Mouse (Mus musculus) v-Abl transformed pro-B cells (cell line): ENCODE measurements around the gene Spc24.

ENCODE experiments used
- in situ Hi-C, 2 experiments: fragments of 400-800 bp; cut with MboI; formaldehyde crosslinking; loops; one replicate each; pipeline ENCODE4 v1.15.1; 2025; ENCODE audit not compliant: unreplicated experiment in 2 of 2

Spc24 gene

DNA sequence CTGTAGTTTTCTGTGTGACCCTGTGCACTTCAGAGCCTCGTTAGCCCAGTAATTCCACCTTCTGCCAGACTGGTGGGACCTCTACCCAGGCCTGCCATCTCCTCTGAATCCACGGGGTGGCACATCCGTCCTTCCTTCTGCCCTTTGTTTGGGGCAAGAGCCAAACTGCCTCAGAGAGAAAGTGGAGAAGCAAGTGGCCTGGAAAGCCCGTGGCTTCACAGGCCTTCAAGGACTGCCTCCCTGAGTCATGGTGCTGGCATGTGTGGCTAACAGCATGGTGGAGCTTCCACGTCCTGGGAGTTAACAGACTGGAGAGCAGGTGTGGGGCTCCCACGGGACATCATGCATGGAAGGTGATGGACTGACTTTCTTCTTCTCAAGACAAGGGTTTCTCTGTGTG is 8.8 kb downstream of the Spc24 start:
- in situ Hi-C loops = no loop called here

DNA sequence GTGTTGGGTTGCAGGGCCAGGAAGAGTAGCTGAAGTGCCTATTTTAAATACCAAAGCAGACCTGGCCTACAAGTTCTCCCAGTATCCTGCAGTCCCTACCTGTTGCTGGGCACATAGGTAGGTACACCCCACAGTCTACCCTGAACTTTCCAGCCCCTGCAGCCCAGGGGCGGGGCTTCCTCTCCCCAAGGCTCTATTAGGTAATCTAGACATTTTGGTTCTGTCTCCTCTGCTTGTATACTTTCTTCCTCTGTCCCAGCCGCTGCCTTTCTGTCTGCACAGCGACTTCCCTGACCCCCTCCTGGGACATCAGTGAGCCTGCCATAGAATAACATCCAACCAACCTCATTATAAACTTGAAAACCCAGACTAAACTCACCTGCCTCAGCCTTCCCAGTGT is 9.7 kb downstream of the Spc24 start:
- in situ Hi-C loops = no loop called here

DNA sequence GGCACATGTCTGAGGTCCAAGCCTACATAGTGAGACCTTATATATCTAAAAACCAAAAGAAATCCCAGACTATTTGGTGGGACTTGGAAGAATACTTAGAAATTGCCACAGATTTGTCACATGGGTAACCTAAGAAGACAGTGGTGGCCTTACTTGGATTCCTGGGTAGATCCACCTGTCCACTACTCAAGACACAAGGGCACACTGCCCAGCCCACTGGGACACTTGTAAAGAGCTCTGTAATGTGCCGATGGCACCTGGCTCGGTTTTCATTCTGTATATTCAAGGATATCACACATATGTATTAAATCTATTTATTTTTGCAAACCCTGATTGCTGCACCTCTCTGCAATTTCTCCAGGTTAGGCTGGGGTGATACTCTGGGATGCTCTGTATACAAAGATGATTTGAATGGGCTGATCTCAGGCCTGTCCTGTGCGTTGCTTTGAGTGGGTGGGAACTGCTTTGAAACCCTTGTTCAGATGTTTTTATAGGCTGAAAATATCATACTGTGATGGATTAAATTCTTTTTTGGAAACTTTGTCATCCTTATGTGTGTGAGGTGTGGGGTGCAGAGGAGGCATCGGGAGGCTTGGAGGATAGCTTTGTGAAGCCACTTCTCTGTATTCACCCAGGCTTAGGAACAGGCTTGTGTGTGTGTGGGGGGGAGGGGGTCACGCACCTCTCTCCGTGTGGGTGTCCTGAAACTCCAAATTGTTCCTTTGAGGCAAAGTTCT is 10.6 kb downstream of the Spc24 start:
- in situ Hi-C loops = no loop called here

DNA sequence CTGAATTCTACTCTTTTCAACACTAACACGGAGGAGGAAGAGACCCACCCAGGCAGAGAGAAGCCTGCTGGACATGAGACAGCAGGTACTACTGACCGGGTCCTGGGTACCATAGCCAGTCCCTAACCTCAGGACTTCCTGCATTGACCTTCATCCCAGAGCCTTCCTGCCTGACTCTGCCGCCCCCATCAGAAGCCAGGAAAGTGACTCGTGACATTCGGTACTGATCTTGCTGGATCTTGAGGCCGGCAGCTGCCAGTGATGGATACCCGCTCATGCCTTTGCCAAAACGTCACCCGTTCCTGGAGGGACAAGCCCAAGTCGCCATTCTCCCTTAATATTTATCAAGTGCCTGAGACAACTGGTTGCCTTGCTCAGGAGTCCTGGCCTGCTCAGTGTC is 11.6 kb downstream of the Spc24 start:
- in situ Hi-C loops = no loop called here

DNA sequence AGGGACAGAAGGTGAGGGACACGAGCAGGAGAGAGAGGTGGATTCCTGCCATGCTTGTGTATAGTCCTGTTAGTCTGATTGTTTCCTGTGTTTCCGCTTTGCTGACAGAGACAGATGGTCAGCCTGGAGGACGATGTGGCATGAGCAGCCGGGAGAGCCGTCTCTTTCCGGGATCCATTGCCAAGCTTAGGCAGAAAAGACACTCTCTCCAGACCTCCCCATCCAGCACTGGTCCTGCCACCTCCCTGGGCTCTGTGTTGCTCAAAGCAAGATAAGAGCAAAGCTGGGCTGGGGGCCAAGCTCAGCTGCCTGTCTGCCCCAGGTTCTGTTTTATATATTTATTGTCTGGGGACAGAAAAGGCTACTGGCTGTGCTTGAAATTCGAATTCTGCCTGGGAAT is 12.1 kb downstream of the Spc24 start:
- in situ Hi-C loops = no loop called here

DNA sequence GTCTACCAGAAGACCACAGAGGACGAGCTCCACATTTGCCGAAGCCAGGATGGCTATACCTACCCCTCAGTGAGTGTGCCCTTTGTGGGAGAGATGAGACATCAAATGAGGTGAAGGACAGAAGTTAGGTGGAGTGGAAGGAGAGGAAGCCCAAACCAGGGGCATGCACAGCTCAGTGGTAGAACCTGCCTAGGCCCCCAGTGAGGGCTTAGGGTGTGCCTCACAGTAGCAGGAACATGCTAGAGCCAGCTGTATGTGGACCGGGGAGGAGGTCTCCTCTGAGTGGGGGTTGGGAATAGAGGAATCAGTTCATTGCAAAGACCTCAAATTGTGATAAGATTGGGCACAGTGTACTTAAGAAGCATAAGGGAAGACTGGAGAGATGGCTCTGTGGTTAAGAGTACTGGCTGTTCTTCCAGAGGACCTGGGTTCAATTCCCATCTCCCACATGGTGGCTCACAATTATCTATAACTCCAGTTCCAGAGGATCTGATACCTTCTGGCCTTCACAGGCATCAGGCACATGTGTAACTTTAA is 12.8 kb downstream of the Spc24 start:
- in situ Hi-C loops = no loop called here

DNA sequence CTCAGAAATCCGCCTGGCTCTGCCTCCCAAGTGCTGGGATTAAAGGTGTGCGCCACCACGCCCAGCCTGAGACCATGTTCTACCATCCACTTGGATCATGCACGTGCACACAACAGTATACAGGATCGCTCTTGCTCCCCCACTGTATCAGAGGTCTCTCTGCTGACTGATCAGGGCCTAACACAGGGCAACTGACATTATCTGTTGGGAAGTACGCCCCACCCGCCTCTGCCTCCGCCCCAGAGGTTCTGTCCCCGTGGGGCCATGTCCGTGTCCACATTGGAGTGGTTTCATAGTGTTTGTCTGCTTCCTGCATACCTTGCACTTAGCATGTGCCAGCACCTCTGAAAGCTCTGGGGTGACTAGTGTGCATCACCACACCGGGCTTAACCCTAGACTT is 18.6 kb downstream of the Spc24 start:
- in situ Hi-C loops = no loop called here

DNA sequence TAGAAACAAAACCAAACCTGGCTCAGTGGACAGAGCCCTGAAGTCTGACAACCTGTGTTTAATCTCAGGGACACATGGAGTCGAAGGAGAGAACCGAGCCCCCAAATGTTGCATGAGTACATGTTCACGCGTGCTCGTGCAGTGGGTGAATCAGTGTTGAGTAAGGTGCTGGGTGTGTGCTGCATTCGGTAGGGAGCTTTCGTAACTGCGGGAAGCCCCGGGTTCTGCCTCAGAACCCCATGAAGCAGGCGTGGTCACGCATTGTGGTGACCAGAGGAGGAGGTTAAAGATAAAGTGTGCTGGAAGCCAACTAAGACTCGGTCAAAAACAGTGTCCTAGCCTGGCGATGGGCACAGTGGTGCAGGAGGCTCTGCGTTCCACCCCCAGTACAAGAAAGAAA is 19.7 kb downstream of the Spc24 start:
- in situ Hi-C loops = no loop called here

DNA sequence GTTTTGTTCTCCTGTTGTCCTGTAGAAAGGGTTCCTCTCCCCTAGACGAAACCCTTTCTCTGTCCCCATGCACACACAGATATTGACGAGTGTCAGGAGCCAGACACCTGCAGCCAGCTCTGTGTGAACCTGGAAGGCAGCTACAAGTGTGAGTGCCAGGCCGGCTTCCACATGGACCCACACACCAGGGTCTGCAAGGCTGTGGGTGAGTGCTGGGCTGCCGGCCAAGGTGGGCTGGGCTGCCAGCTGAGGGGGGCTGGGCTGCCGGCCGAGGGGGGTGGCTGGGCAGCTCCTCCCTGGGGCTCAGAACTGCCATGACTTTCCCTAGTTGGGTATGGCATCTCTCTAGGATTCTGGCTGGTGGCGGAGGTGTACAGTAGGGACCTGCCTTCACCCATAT is 21.3 kb downstream of the Spc24 start:
- in situ Hi-C loops = no loop called here

DNA sequence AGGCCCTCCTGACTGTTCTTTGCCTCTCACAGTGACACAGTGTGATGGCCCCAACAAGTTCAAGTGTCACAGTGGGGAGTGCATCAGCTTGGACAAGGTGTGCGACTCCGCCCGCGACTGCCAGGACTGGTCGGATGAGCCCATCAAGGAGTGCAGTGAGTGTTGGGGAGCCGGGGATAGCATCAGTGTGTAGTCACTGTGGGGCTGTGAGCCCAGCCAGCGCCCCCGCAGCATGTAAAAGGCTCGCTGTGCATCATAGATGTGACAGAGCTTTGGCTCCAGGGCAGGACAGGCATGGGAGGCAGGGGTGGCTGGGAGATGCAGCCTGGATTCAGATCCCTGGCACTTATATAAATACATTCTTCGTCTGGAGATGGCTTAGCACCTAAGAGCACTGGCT is 22.9 kb downstream of the Spc24 start:
- in situ Hi-C loops = no loop called here

DNA sequence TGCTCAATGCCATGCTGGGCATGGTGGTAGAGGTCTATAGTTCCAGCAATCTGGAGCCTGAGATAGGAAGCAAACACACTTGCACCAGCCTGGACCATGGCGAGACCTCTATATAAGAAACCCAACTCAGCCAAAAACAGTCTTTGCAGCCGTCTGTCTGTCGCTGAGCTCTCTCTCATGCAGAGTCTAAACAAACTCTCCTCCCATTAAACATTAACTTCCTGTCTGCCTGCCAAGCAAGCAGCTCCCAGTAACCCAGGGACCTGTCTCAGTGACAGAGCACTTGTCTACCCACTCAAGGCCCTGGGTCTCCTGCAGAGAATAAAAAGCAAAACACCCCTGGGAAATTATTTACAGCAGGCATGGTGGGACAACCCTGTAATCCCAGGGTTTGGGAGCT is 23.5 kb downstream of the Spc24 start:
- in situ Hi-C loops = no loop called here

DNA sequence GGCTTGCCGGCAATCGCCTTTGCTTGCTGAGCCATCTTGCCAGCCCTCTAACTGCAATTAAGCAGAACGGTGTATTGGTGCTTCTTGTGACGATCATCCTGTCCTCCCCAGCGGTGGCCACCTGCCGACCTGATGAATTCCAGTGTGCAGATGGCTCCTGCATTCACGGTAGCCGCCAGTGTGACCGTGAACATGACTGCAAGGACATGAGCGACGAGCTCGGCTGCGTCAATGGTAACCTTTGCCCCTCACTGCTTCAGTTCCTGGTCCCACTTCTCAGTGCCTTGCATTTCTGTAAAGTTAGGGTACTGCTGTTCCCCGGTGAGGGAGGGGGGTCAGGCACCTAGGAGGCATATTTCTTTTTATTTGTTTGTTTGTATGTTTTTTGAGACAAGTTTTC is 25.0 kb downstream of the Spc24 start:
- in situ Hi-C loops = no loop called here

DNA sequence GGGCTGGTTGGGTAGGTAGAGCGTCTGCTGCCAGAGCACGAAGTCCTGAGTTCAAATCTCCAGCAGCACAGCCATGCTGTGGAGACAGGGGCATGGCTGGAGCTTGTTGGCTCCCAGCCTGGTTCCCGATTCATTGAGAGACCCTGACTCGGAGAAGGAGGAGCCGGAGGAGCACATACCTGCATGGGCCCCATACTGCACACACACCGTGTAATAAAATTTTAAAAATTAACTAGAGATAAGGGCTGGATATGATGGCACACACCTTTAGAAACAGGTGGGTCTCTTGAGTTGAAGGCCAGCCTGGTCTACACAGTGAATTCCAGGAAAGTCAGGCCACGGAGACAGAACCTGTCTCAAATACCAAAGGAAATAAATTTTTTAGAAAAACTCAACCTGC is 26.1 kb downstream of the Spc24 start:
- in situ Hi-C loops = no loop called here

DNA sequence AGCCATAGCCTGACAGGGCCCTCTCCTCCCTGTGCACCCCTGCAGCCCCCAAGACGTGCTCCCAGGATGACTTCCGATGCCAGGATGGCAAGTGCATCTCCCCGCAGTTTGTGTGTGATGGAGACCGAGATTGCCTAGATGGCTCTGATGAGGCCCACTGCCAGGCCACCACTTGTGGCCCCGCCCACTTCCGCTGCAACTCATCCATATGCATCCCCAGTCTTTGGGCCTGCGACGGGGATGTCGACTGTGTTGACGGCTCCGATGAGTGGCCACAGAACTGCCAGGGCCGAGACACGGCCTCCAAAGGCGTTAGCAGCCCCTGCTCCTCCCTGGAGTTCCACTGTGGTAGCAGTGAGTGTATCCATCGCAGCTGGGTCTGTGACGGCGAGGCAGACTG is 26.7 kb downstream of the Spc24 start:
- in situ Hi-C loops = no loop called here

DNA sequence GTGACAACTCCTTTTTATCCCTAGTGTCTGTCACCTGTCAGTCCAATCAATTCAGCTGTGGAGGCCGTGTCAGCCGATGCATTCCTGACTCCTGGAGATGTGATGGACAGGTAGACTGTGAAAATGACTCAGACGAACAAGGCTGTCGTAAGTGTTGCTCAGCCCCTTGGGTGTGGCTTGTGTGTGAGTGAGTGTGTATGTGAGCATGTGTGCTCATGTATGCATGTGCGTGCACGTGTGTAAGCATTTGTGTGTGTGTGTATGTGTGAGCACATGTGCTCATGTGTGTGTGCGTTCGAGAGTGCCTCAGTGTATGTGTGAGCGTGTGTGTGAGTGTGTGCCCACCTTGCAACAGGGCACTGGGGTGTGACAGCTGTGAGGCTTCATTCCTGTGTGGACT is 27.8 kb downstream of the Spc24 start:
- in situ Hi-C loops = no loop called here

DNA sequence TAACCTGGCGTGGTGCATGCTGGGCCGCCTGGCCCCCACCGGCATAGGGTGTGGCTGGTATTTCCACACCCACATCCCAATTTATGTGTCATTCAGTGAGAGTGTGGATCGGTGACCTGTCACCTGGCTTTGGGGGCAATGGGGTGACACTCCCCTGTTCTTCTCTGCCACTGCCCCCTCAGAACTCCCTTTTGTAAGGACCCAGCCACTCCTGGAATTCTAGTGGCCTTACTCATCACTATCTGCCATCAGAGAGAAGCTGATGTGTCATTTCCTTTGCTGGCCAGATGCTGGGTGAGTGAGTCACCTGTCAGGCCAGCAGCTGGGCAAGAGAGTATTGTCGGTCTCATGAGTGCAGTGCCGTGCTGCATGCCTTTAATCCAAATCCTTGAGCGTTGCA is 30.8 kb downstream of the Spc24 start:
- in situ Hi-C loops = no loop called here

DNA sequence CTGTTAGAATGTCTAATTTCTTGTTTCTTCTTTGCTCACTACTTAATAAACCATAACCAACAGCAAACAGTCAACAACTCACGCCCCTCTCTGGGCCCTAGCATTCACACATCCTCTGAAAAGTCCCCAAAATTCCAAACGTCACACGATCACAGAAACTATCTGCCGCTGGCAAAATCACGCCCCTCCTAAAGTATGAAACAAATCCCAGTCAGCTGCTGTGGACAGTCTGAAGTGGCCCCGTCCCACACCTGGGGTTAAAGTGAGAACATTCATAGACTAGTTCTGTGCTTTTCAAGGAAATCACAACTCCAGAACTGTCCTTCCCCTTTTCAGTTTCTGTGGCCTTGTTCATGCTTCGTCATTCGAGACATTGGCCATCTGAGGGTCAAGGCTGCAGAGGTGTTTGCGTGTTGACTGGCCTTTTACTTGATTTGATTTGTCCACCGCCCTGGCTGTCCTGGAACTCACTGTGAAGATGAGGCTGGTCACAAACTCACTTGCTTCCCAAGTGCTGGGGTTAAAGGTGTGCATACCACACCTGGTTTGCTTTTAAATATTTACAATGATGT is 31.8 kb downstream of the Spc24 start:
- in situ Hi-C loops = no loop called here

DNA sequence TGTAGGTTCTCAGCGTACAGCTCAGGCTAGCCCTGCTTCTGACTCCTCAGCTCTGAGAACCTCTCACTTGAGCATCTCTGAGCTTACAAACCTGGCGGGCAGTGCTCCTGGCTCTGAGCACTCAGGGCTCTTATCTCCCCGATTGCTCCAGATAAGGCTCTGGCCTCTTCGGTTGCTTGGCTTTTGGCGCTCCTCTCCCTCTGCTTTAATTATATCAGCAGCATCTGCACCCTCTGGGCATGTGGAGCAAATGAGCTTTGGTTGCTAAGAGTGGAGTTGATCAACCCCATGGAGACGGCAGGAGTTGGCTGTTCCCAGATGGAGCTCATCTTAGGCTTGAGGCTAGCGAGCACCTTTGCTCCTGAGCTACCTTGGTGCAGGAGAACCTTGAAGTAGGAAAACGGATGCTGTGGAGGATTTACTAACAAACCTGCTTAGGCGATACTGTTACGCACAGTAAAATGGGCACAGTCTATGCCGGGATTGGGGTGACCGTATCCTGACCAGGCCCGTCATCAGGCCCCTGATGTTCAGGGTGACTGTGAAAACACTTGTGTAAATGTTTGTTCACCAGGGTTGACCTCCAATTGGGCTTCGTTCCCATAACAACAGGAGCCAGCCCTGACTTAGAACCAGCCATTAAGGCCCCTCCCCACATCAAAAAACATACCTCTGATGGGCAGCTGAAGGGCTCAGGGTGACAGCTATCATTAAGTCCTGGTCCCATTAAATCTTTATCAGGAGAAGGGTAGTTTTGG is 33.7 kb downstream of the Spc24 start:
- in situ Hi-C loops = no loop called here

DNA sequence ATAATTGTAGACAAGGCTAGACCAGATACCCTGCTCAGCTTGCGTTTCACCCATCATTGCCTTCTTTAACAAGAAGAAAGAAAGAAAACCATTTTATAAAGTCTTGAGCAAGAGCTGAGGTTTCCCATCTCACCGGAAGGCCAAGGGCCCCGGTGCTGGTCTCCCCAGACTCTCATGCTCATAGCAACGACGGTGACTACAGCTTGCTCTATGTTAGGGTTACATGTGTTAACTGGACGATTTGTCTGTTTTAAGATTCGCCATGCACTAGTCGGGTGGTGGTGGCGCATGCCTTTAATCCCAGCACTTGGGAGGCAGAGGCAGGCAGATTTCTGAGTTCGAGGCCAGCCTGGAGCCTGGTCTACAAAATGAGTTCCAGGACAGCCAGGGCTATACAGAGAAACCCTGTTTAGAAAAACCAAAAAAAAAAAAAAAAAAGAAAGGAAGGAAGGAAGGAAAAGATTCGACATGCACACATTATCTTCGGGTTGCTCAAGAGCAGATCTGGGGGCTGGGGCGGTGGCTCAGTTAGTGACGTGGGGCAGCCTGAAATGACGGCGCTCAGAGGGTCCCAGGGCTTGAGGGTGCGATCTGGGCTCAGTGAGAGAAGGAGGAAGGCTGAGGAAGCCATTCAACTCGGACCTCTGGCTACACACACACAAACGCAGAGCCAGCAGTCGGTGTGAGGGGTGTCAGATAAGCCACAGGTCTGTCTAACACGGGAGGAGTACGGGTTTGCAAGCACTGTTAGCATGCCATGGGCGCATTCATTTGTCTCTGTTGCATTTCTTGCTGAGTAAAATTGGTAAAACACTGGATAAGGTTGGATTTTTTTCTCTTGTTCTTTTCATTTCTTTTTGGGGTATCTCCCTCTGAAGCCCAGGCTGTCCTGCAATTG is 34.6 kb downstream of the Spc24 start:
- in situ Hi-C loops = no loop called here

DNA sequence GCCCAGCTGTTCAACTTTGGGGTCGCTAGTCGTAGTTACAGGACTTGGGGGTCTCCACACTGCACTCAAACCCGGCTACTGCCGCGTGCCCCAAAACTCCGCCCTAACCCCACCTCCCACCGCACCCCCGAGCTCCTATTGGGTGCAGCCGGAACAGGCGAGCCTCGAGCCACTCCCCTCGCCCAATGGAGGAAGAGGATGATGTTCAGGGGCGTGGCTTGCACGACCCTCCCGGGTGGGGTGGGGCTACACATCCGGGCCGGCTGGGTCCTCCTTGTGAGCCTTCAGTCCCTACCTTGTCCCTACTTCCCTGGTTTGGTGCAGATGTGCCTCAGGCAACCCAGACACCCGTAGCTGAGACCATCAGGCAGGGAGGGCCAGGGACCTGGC is 36.0 kb downstream of the Spc24 start:
- in situ Hi-C loops = no loop called here
